In genomic region chr10:95417496-95418236, GRCm38 (mm10) we compare ENCODE assay signal across 8 mouse cellular contexts. TPM values are rescaled to one million over a fixed set of nuclear protein-coding genes. Genes with fewer than 3 reads are reported as not detected.
A peak's percentile ranks its signal among the peaks of the same experiment; 100 is the strongest.
DNase-seq lines count a peak whose midpoint lies in the region; ATAC-seq and TF ChIP-seq lines count a peak whose summit lies in the region.

No protein-coding gene starts in this region.

- H3K36me3 ChIP-seq in erythroblast, embryonic 14.5 days (ENCODE audit: control insufficient read depth): no peaks in the 10 kb centered on the region
- H3K36me3 ChIP-seq in intestine, postnatal 0 days (ENCODE audit: control insufficient read depth, insufficient read depth): no peaks in the 10 kb centered on the region
- H3K36me3 ChIP-seq in limb, embryonic 15.5 days: no peaks in the 10 kb centered on the region
- H3K36me3 ChIP-seq in midbrain, embryonic 16.5 days (ENCODE audit: control insufficient read depth, insufficient read depth, low read length): no peaks in the 10 kb centered on the region

- peak overlapping the region; percentile 88; the same call in 1 of the 2 replicates for H3K9ac ChIP-seq in intestine, postnatal 0 days (ENCODE audit: low read depth, low read length)
- no peak overlapping the region for H3K9ac ChIP-seq in limb, embryonic 15.5 days
- peak overlapping the region; percentile 69 for H3K9ac ChIP-seq in midbrain, embryonic 16.5 days (ENCODE audit: low read depth, low read length)

- peaks cover 37% of the 10 kb centered on the region for H3K4me1 ChIP-seq in erythroblast, embryonic 14.5 days (ENCODE audit: control insufficient read depth)
- H3K4me1 ChIP-seq in intestine, postnatal 0 days (replicated peaks; ENCODE audit: control insufficient read depth, insufficient read depth, low read length): no peaks in the 10 kb centered on the region
- H3K4me1 ChIP-seq in limb, embryonic 15.5 days: peaks cover 30% of the 10 kb centered on the region
- peaks cover 12% of the 10 kb centered on the region for H3K4me1 ChIP-seq in midbrain, embryonic 16.5 days (ENCODE audit: control insufficient read depth, insufficient read depth, low read length)

- peaks cover 8% of the 10 kb centered on the region; the same call in 1 of the 2 replicates for H3K9me3 ChIP-seq in erythroblast, embryonic 14.5 days (ENCODE audit: control insufficient read depth, low read length)
- H3K9me3 ChIP-seq in intestine, postnatal 0 days (ENCODE audit: control insufficient read depth): no peaks in the 10 kb centered on the region
- no peaks in the 10 kb centered on the region for H3K9me3 ChIP-seq in limb, embryonic 15.5 days
- no peaks in the 10 kb centered on the region for H3K9me3 ChIP-seq in midbrain, embryonic 16.5 days (replicated peaks; ENCODE audit: control insufficient read depth, low read length, poor library complexity, severe bottlenecking)

- TF ChIP-seq CTCF in intestine, postnatal 0 days (IDR thresholded peaks at IDR 0.05; ENCODE audit: low read depth): peak; percentile 89

- DNase-seq in embryo, embryonic 10.5 days (ENCODE audit: low spot score): peak; percentile 90
- peak; percentile 24 to 55 for DNase-seq in spleen, postnatal 14 days (ENCODE audit: low spot score in 2 of 2)

- peak overlapping the region; percentile 93 for H3K4me2 ChIP-seq in intestine, postnatal 0 days (replicated peaks; ENCODE audit: low read depth)
- peak overlapping the region; percentile 98 for H3K4me2 ChIP-seq in limb, embryonic 15.5 days
- H3K4me2 ChIP-seq in midbrain, embryonic 16.5 days (ENCODE audit: low read length): peak overlapping the region; percentile 82

- under 1% methylated on average over 25 of the region's 25 CpGs for WGBS in intestine, postnatal 0 days
- WGBS in limb, embryonic 15.5 days: under 1% methylated on average over 25 of the region's 25 CpGs
- WGBS in midbrain, embryonic 16.5 days: under 1% methylated on average over 25 of the region's 25 CpGs

- peaks cover 62% of the 10 kb centered on the region for H3K27me3 ChIP-seq in erythroblast, embryonic 14.5 days (ENCODE audit: control insufficient read depth)
- no peaks in the 10 kb centered on the region for H3K27me3 ChIP-seq in intestine, postnatal 0 days (replicated peaks; ENCODE audit: control insufficient read depth, insufficient read depth, low read length)
- H3K27me3 ChIP-seq in limb, embryonic 15.5 days: peaks cover 15% of the 10 kb centered on the region
- no peaks in the 10 kb centered on the region for H3K27me3 ChIP-seq in midbrain, embryonic 16.5 days (ENCODE audit: control insufficient read depth, insufficient read depth, low read depth, low read length)

- H3K27ac ChIP-seq in intestine, postnatal 0 days (ENCODE audit: low read depth, low read length): peak overlapping the region; percentile 94
- peak overlapping the region; percentile 65 for H3K27ac ChIP-seq in limb, embryonic 15.5 days
- H3K27ac ChIP-seq in midbrain, embryonic 16.5 days (ENCODE audit: low read length): peak overlapping the region; percentile 85

- H3K4me3 ChIP-seq in erythroblast, embryonic 14.5 days (replicated peaks): peak overlapping the region; percentile 69
- H3K4me3 ChIP-seq in intestine, postnatal 0 days (ENCODE audit: low read depth, low read length): peak overlapping the region; percentile 71
- peak overlapping the region; percentile 69 for H3K4me3 ChIP-seq in limb, embryonic 15.5 days
- peak overlapping the region; percentile 60 for H3K4me3 ChIP-seq in midbrain, embryonic 16.5 days (ENCODE audit: low read depth, low read length)

- no peak for ATAC-seq in erythroblast, adult 5-6 weeks (replicated peaks; ENCODE audit: low FRiP score, poor library complexity, severe bottlenecking)
- peak; percentile 71 for ATAC-seq in granulocyte monocyte progenitor cell, adult 5-6 weeks (replicated peaks; ENCODE audit: poor library complexity, severe bottlenecking)
- peak; percentile 8; the same call in 1 of the 2 replicates for ATAC-seq in intestine, postnatal 0 days
- no peak for ATAC-seq in limb, embryonic 15.5 days (ENCODE audit: insufficient number of reproducible peaks, low FRiP score, low TSS enrichment, low read depth)
- ATAC-seq in midbrain, embryonic 16.5 days: no peak

RNA-seq across cellular contexts. Expression of gene Socs2, which starts 0.7 kb away (rescaled TPM):
- polyA plus RNA-seq in erythroblast, embryonic 14.5 days (2012): 0.54 and 0.94 TPM in 2 replicates
- not detected in 2 replicates for total RNA-seq in erythroblast, adult 5-6 weeks (2015; ENCODE audit: low replicate concordance)
- total RNA-seq in erythroblast, adult 5-6 weeks (2017; ENCODE audit: low replicate concordance): not detected in 2 replicates
- total RNA-seq in granulocyte monocyte progenitor cell, adult 5-6 weeks (2014; fragmentation: Nextera tagmentation): not detected in 2 replicates
- not detected in 2 replicates for total RNA-seq in granulocyte monocyte progenitor cell, adult 5-6 weeks (2017)
- polyA plus RNA-seq in intestine, postnatal 0 days (2015; fragmentation: Nextera tagmentation; extraction: Ambion mirVana): 158 and 160 TPM in 2 replicates
- 42.3 and 49.6 TPM in 2 replicates for polyA plus RNA-seq in limb, embryonic 15.5 days (2015; fragmentation: Nextera tagmentation; extraction: Ambion mirVana)
- polyA plus RNA-seq in midbrain, embryonic 16.5 days (2015; fragmentation: Nextera tagmentation; extraction: Ambion mirVana): 122 and 131 TPM in 2 replicates

Comparison
In these comparisons a context has a peak if more than half of its experiments do, and no peak if none do; other contexts are left out.
1. ATAC-seq: peak in granulocyte monocyte progenitor cell, adult 5-6 weeks (single experiment) and intestine, postnatal 0 days (single experiment); none in erythroblast, adult 5-6 weeks (single experiment), limb, embryonic 15.5 days (single experiment) and midbrain, embryonic 16.5 days (single experiment).
2. RNA of gene Socs2, which starts 0.7 kb away (polyA plus RNA-seq): 158 to 160 TPM in intestine, postnatal 0 days, 122 to 131 TPM in midbrain, embryonic 16.5 days and 42.3 to 49.6 TPM in limb, embryonic 15.5 days; 0.54 to 0.94 TPM in erythroblast, embryonic 14.5 days; every median in the first group is over 10 times any median in the second.
3. Peak in every context shown above with its lines, with median percentiles within 50 percentile points of each other: H3K4me3 ChIP-seq, H3K27ac ChIP-seq and H3K4me2 ChIP-seq.